Mouse (Mus musculus) gastrocnemius, postnatal 25 days (tissue): ENCODE data around the gene Mucl2. TPM values are rescaled to one million over a fixed set of nuclear protein-coding genes. Genes with fewer than 3 reads are reported as not detected.
"Not testable (repeated sequence)": the region's sequence is repeated elsewhere in the genome, so short reads cannot be mapped to it uniquely, and the experiment has no call there.

Source experiments
- DNase-seq: peaks from one replicate; pipeline ENCODE4 v3.0.0; 2022
- long read RNA-seq, 2 experiments: library from polyadenylated mRNA; stranded (forward); transcript quantifications; one replicate each; pipeline ENCODE4 v2.0.0; 2021
- microRNA-seq, 2 experiments: library from miRNA; unstranded; fragments of <30 nt; microRNA quantifications; one replicate each; pipeline ENCODE4 v1.2.0; 2021; ENCODE audit warnings: borderline replicate concordance in 2 of 2
- total RNA-seq, 2 experiments: library from RNA; stranded (reverse); gene quantifications; 1 replicate in 1 of 2; 2 replicates in 1 of 2; pipeline ENCODE4 v1.2.3; 2021

Mucl2 gene
- not detected for total RNA-seq
- long read RNA-seq, experiment 1: 0 reads
- long read RNA-seq, experiment 2: 0 reads

GRCm38 (mm10) chr15:103899212-103899611, at the start of gene Mucl2:
Gene Mucl2, minus strand, starts transcription at chr15:103899312.
- no peak for DNase-seq

GRCm38 (mm10) chr15:103913061-103913460, 13.9 kb upstream of the Mucl2 start:
- not testable (repeated sequence) for DNase-seq

Small RNA genes within 50 kb of the gene (microRNA-seq; reads per million reads assigned to microRNA genes)
- 0 reads per million in 2 experiments for gene Gm22852

Other genes with a start within 250 kb of the Mucl2 start
- 1 to 10 TPM in 1 of 2 experiments, not detected in 1; 2.1 TPM for gene Mucl1, start 143.8 kb downstream of the Mucl2 start, total RNA-seq